Mouse (Mus musculus) NIH3T3 (cell line): ENCODE results near the gene Cryzl2.

Experiments
- DNase-seq: peaks from one replicate; pipeline ENCODE4 v3.0.0-alpha.2; 2012; ENCODE audit warnings: low read depth

Cryzl2 gene

DNA sequence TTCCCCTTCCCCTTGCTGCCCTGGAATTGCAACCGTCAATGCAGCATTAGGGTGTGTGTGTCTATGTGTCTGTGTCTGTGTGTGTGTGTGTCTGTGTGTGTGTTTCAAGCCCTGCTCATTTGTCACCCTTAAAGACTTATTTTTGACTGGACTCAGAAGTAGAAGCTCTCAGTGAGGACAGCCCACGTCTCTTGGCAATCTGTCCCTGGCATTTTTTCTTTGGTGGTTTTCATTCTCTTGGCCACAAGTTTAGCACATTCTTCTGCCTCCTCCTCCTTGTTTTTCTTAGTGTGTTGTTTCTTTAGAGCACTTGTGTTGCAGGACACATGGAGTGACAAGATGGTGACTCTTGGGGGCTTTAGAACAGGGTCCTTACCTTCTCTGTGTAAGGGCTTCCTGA is 17.9 kb downstream of the Cryzl2 start:
- DNase-seq, result no peak

- DNase-seq, result peak; percentile 38
These were observed 21.7 kb downstream of the Cryzl2 start for GRCm38 (mm10) chr1:157480090-157480489.

DNA sequence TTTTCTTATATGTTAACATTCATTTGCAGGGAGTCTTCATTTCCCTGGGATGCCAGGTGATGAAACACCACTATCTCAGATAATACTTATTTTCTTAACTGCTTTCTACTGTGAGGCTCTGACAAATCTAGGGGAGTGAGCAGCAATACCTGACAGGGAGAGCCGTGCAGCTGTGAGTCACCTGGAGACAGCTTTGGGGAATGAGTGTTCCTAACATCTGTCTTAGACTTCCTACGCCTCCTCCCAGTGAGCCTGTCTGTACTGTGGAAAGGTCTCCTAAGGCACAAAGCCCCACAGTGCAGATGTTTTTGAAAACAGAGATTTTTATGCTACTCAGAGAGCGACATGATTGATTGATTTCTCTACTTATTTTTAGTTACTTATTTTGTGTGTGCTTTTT is 22.5 kb downstream of the Cryzl2 start:
- DNase-seq, result no peak

- DNase-seq, result no peak
These were observed 23.3 kb downstream of the Cryzl2 start for GRCm38 (mm10) chr1:157481666-157482065.

GRCm38 (mm10) chr1:157484161-157484560 is 25.8 kb downstream of the Cryzl2 start:
- DNase-seq, result no peak

GRCm38 (mm10) chr1:157500657-157501056 is 42.3 kb downstream of the Cryzl2 start:
- DNase-seq, result no peak

GRCm38 (mm10) chr1:157501352-157501945 is 43.1 kb downstream of the Cryzl2 start:
- DNase-seq, result no peak

GRCm38 (mm10) chr1:157503071-157503470 is 44.7 kb downstream of the Cryzl2 start:
- no peak for DNase-seq

- peak; percentile 91 for DNase-seq
These were observed 48.1 kb downstream of the Cryzl2 start, which contains the start of gene Sec16b for GRCm38 (mm10) chr1:157506522-157506921. Sec16b (plus strand) TSS chr1:157506728.

- DNase-seq, result peak; percentile 20
These were observed 48.7 kb downstream of the Cryzl2 start for GRCm38 (mm10) chr1:157506995-157507595.

- peak; percentile 78 for DNase-seq
These were observed 49.4 kb downstream of the Cryzl2 start for GRCm38 (mm10) chr1:157507814-157508213.

- no peak for DNase-seq
These were observed 54.5 kb downstream of the Cryzl2 start for GRCm38 (mm10) chr1:157512690-157513448.

GRCm38 (mm10) chr1:157513559-157513958 is 55.2 kb downstream of the Cryzl2 start:
- no peak for DNase-seq

GRCm38 (mm10) chr1:157514298-157514697 is 55.9 kb downstream of the Cryzl2 start:
- DNase-seq, result no peak

DNA sequence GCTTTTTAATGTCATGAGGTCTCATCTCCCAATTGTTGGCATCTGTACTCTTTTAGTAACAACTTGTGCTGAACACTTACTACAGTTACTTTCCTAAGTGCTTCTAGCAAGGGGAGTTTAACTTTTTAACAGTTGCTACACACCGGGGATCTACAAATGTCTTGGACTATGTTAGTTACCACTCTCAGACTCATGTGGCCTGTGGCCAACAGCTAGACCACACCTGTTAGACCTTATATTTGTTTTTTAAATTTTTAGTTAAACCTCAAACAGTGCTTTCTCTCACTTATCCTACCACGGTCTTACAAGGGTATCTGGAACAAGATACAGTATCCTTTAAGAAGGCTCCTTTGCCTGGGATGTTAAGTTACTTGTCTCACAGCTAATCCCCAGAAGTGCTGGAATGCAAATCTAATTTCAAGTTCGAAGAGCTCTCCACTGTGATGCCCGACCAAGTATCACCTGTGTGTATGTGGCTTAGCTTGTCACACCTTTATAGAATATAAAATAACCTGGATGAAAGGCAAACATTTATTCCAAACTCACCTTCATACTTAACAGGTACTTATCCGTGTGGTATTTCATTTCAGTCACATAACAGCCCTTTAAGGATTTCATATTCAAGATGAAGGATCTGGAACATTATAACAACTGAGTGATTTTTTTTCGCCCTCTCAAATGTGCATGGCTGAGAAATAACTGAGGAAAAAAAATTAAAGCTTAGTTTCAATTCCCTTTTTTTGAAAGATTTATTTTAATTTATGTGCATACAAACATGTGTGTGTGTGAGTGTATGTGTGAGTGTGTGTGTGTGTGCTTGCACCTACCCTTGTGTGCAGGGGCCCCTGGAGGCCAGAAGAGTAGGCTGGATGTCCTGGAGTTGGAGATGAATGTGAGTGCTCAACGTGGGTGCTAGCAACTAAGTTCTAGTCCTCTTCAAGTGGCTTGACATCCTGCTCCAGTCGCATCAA is 58.7 kb downstream of the Cryzl2 start:
- no peak for DNase-seq

GRCm38 (mm10) chr1:157518111-157518523 is 59.7 kb downstream of the Cryzl2 start:
- DNase-seq, result peak; percentile 88

- DNase-seq, result no peak
These were observed 61.0 kb downstream of the Cryzl2 start for GRCm38 (mm10) chr1:157519396-157519795.

DNA sequence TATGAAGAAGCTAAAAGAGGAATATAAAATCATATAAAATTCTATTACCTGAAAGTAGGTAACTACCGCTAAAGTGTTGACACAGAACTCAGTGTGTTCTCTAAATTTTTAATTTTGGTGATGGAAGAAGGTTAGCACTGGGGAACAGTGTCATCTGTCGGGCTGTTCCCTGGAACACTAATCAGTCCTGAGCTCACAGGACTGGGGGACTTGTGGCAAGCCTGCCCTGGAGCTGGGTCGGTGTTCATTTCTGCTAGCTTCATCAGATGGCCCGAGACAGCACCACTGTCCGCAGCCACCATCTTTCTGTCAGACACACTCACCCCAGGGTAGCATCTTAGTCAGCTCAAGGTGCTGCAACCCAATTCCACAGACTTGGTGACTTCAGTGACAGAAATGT is 63.9 kb downstream of the Cryzl2 start:
- DNase-seq, result no peak

- no peak for DNase-seq
These were observed 66.4 kb downstream of the Cryzl2 start for GRCm38 (mm10) chr1:157524775-157525174.

DNA sequence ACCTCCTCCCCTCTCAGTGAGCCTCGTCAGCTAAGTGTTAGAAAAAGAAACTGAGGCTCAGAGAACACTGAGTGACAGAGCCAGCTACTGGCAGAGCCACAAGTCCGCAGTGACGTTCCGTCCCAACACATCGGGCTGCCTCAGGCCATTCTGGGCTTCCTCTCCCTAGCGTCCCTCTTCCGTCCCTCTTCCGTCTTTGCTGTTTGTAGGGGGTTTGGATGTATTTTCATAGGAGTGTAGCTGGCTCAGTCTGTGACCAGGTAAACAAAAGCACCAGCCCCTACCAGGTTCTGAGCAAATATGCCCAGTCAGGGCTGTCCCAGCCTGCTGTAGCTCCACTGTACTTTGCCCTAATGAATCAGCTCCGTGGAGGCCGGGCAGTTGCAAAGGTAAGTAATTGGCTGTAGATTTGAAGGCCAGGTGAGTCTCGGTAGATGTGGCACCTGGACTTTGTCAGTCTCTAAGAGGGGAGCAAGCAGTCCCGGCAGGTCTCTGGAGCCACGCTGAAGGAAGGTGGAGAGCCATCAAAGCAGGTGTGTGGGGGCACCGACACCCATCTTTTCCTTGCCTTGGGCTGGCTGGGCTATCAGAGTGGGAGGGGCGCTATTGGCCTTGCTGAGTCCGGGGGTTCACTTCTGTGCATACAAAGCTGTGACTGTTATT is 67.4 kb downstream of the Cryzl2 start:
- no peak for DNase-seq

DNA sequence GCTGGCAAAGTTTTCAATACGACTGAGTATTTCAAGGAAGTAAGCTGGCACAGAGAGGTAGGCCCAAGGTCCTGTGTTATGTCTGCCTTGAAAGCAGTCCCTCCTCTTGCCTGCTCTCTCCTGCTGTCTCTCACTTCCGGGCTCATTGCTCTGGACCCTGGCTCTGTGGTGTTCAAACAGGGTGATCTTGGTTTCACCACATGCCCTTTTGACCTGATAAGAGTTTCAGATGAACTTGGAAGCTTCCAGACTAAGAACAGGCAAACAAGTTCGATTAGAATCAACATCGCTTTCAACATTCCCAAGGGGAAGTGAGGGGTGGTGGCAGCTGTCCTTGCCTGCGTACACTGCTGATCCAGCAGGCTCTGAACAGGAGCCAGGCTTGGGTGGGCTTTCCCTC is 68.2 kb downstream of the Cryzl2 start:
- DNase-seq, result no peak
